Mouse (Mus musculus) stomach, embryonic 14.5 days (tissue): ENCODE data around the gene Unc13b. TPM values are rescaled to one million over a fixed set of nuclear protein-coding genes. Genes with fewer than 3 reads are reported as not detected.

ENCODE experiments used
- ATAC-seq: fragments of 200-750 bp; cut with Nextera tagmentation; 2 replicates; pipeline ENCODE4 v1.8.0; 2017; ENCODE audit warnings: low read depth, moderate TSS enrichment; ENCODE audit not compliant: insufficient number of reproducible peaks, insufficient read depth, low FRiP score
- H3K27ac ChIP-seq: fragments of 300-500 bp; sonication (generic); 2 replicates; pipeline ENCODE4 v1.5.1; 2014; ENCODE audit warnings: mild to moderate bottlenecking, low read length, moderate library complexity, mixed read lengths
- H3K27me3 ChIP-seq: fragments of 300-500 bp; sonication (generic); 2 replicates; pipeline ENCODE4 v1.6.1; 2014; ENCODE audit warnings: low read length, control low read depth, mixed read lengths; ENCODE audit not compliant: control insufficient read depth, insufficient read depth
- H3K36me3 ChIP-seq: fragments of 300-500 bp; sonication (generic); 2 replicates; pipeline ENCODE4 v1.6.1; 2014; ENCODE audit warnings: mild to moderate bottlenecking, control low read depth, low read length, moderate library complexity, mixed read lengths; ENCODE audit not compliant: control insufficient read depth, insufficient read depth
- H3K4me1 ChIP-seq: fragments of 300-500 bp; sonication (generic); 2 replicates; pipeline ENCODE4 v1.6.1; 2014; ENCODE audit warnings: low read length, control low read depth, mixed read lengths; ENCODE audit not compliant: control insufficient read depth, insufficient read depth
- H3K4me2 ChIP-seq: fragments of 300-500 bp; sonication (generic); replicated peaks from 2 replicates; pipeline ENCODE4 v1.6.1; 2014; ENCODE audit warnings: low read depth, low read length, control low read depth
- H3K4me3 ChIP-seq: fragments of 300-500 bp; sonication (generic); 2 replicates; pipeline ENCODE4 v1.5.1; 2014; ENCODE audit warnings: low read depth, low read length, control low read depth
- H3K9ac ChIP-seq: fragments of 300-500 bp; sonication (generic); replicated peaks from 2 replicates; pipeline ENCODE4 v1.6.1; 2014; ENCODE audit warnings: low read depth, mild to moderate bottlenecking, control low read depth, low read length, moderate library complexity, mixed read lengths
- H3K9me3 ChIP-seq: fragments of 300-500 bp; sonication (generic); 2 replicates; pipeline ENCODE4 v1.6.1; 2016; ENCODE audit warnings: low read depth, low read length, control low read depth; ENCODE audit not compliant: control insufficient read depth
- WGBS: fragments of 180-500 bp; shearing (Covaris S2); extraction: QIAGEN DNeasy Blood & Tissue Kit; methylation state at CpG from one replicate; pipeline ENCODE4 v1.1.7; 2014; 5-methylcytosine and 5-hydroxymethylcytosine counted together
- polyA plus RNA-seq: library from polyadenylated mRNA; unstranded; fragments of >200 nt; fragmentation: Nextera tagmentation; extraction: Ambion mirVana; gene quantifications from 2 replicates; pipeline ENCODE4 v1.2.1, GENCODE M21; 2014

Unc13b gene
- polyA plus RNA-seq, 1 experiment from 2014 or later, result 16.0 TPM

DNA sequence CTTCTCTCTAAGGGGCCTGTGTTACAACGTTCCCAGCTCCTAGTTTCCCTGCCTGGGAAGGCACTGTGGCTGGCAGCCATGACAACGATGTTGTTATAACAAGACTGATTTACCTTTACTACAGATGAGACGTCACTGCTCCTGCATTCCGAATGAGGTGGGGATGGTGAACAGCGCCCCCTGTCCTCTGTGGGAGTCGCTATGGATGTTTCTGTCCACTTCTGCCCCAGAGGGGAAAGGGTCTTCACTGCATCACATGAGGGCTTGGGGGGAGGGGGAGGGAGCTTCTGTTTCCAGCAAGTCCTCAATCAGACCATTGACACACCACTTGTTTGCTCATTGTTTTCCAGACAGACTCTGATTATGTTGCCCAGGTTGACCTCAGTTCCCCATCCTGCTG is 235.2 kb downstream of the Unc13b start:
- no peaks in the 10 kb centered on the region for H3K4me1 ChIP-seq
- H3K27ac ChIP-seq, result no peak overlapping the region
- no peaks in the 10 kb centered on the region for H3K27me3 ChIP-seq
- H3K36me3 ChIP-seq, result no peaks in the 10 kb centered on the region
- no peak overlapping the region for H3K4me3 ChIP-seq
- no peak overlapping the region for H3K9ac ChIP-seq
- no peaks in the 10 kb centered on the region for H3K9me3 ChIP-seq
- H3K4me2 ChIP-seq, result no peak overlapping the region
- no peak for ATAC-seq
- 25% methylated on average over 6 of the region's 6 CpGs for WGBS

DNA sequence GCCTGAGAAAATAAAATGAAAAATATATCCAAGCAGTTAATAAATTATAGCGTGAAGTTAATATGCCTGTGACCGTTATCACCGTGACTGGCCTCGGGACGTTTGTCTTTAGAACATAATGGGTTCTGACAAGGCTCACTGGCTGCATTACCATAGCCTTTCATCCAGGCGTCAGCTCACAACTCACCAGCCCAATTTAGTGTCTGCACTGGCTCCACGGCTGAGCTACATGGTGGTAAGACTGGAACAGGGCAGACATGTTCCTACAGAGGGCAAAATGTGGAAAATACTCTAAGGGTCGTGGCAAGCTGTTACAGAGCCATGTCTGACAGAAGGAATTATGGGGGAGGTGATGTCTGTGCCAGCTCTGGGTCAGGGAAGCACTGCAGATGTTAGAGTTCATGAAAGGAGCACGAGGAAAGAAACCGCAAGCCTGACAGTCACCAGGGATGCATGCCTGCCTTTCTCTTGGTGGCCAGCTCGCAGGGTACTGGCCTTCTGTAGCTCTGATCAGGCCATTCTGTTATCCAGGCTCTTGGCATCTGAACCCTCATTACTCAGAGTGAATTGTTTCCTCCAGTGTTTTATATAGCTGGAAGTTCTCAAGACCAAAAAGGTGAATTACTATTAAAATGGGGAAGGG is 251.1 kb downstream of the Unc13b start:
- Histone ChIP-seq H3K4me1 (no peaks in the 10 kb centered on the region), H3K4me3 (no peak overlapping the region), H3K27ac (no peak overlapping the region), H3K9ac (no peak overlapping the region), H3K36me3 (no peaks in the 10 kb centered on the region), H3K9me3 (no peaks in the 10 kb centered on the region), H3K27me3 (no peaks in the 10 kb centered on the region), H3K4me2 (no peak overlapping the region)
- WGBS, result 59% methylated on average over 11 of the region's 11 CpGs
- ATAC-seq, result no peak

Other genes with a start within 250 kb of the Unc13b start
- 0.10 TPM in 1 of 2 replicates, not detected in the other for gene Fam205a1, start 205.1 kb upstream of the Unc13b start, polyA plus RNA-seq
- gene Gm12394, start 202.2 kb upstream of the Unc13b start, polyA plus RNA-seq, result 0.17 TPM in 1 of 2 replicates, not detected in the other
- gene Fam205c, start 184.7 kb upstream of the Unc13b start, polyA plus RNA-seq, result 0.63 and 1.4 TPM in 2 replicates
- 2.6 and 3.1 TPM in 2 replicates for gene Phf24, start 142.3 kb upstream of the Unc13b start, polyA plus RNA-seq
- 10.0 and 11.0 TPM in 2 replicates for gene Dnajb5, start 109.1 kb upstream of the Unc13b start, polyA plus RNA-seq
- 0.22 and 0.97 TPM in 2 replicates for gene 1700022I11Rik, start 89.3 kb upstream of the Unc13b start, polyA plus RNA-seq
- gene Vcp, start 58.4 kb upstream of the Unc13b start, polyA plus RNA-seq, result 473 and 500 TPM in 2 replicates
- 15.6 and 16.6 TPM in 2 replicates for gene Fancg, start 48.4 kb upstream of the Unc13b start, polyA plus RNA-seq
- gene Pigo, start 33.1 kb upstream of the Unc13b start, polyA plus RNA-seq, result 21.3 and 23.3 TPM in 2 replicates
- 300 and 302 TPM in 2 replicates for gene Stoml2, start 27.2 kb upstream of the Unc13b start, polyA plus RNA-seq
- gene Fam214b, start 12.7 kb upstream of the Unc13b start, polyA plus RNA-seq, result 10.0 and 10.6 TPM in 2 replicates
- gene Atp8b5, start 208.2 kb downstream of the Unc13b start, polyA plus RNA-seq, result 0.17 and 0.27 TPM in 2 replicates